Mouse (Mus musculus): ENCODE measurements at regions not wholly inside any gene's neighbourhood (a gene's known extent, or its start where the extent isn't known, plus 50 kb on each side); places are given as distances from the start of the nearest gene placed in this dataset.

- TF ChIP-seq POLR2A (IDR thresholded peaks at IDR 0.05; ENCODE audit: control insufficient read depth in 1 of 2, insufficient read depth in 1 of 2, low read depth in 1 of 2, low read length in 2 of 2, poor library complexity in 1 of 2): no peak
- peak in 2 of 3 experiments; percentile 41 to 56; a peak in 4 of 6 replicates for TF ChIP-seq CTCF (IDR thresholded peaks at IDR 0.05 in 2 of 3, conservative IDR thresholded peaks at IDR 0.05 in 1 of 3; ENCODE audit: control insufficient read depth in 1 of 3, insufficient read depth in 1 of 3, low read depth in 2 of 3, low read length in 3 of 3, poor library complexity in 1 of 3, severe bottlenecking in 1 of 3)
- no peak for TF ChIP-seq BHLHE40 (IDR thresholded peaks at IDR 0.05; ENCODE audit: borderline replicate concordance, low read depth, low read length)
Observed at GRCm38 (mm10) chr5:99157973-99158372, 120.8 kb upstream of the Prkg2 start.
